Mouse (Mus musculus): ENCODE results near the gene Clstn2. TPM values are rescaled to one million over a fixed set of nuclear protein-coding genes. Genes with fewer than 3 reads are reported as not detected.

Clstn2 gene
- polyA plus RNA-seq, 1 experiment: 1.9 TPM

DNA sequence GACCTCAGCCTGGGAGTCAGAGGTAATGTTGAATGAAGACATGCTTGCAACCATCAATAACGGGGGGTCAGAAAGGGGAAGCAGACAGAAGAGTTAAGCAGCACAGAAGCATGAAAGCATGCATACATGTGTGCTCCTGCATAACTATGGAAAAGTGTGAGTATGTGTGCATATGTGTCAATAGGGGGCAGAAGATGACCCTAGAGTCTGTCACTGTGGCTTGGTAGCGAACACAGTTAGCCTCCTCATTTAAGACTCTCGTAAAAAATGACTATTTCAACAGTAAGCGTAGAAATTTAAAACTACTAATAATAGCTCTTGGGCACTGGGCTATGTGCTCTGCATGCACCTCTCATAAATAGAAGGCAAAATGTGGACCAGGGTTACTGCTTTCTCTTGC, 573.2 kb downstream of the Clstn2 start:
- no peaks in the 10 kb centered on the region for H3K27me3 ChIP-seq (replicated peaks; ENCODE audit: control insufficient read depth, insufficient read depth, low read length)
- no peak overlapping the region for H3K4me3 ChIP-seq (ENCODE audit: insufficient read depth, low read depth, low read length)
- no peak for TF ChIP-seq POLR2A (IDR thresholded peaks at IDR 0.05; ENCODE audit: low read depth, low read length)
- no peak for DNase-seq
- no peaks in the 10 kb centered on the region for H3K36me3 ChIP-seq (ENCODE audit: control insufficient read depth, insufficient read depth, low read length)
- H3K27ac ChIP-seq (ENCODE audit: insufficient read depth, low read depth, low read length): no peak overlapping the region
- H3K4me1 ChIP-seq (ENCODE audit: control insufficient read depth, insufficient read depth, low read length): no peaks in the 10 kb centered on the region
- 66% methylated on average over 4 of the region's 4 CpGs for WGBS

DNA sequence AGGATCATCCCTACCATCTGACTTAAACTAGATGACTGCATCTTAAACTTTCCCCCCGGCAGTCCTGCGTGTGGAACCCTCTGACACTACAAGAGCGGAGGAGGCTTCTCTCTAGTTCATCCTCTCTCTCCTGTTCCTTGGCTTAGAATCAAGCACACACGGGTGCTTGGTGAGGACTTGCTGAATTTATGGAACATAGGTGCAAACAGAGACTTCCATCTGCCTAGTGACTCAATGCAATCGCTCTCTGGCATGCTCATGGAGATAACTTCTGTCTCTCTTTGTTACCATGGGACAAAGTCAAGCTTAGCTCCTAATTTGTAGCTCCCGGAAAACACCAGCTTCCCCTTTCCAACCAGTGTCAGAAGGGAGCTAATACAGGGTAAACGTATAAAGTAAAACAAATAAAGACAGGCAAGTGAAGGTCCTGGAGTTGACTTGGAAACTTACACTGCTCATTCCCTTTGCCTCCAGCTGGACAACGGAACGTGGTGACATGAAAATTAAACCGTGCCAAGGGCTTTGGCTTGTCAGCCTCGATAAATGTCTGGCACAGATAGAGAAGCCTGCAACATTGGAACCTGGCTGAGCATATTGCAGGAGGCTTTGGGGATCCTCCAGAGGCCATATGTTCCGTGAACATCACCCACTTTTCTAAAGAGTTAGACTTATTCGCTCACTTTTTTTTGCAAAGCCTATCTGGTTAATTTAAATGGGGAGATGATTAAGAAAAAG, 583.5 kb downstream of the Clstn2 start:
- Histone ChIP-seq H3K4me1 (ENCODE audit: control insufficient read depth, insufficient read depth, low read length) (no peaks in the 10 kb centered on the region), H3K36me3 (ENCODE audit: control insufficient read depth, insufficient read depth, low read length) (no peaks in the 10 kb centered on the region), H3K27ac (ENCODE audit: insufficient read depth, low read depth, low read length) (no peak overlapping the region), H3K4me3 (ENCODE audit: insufficient read depth, low read depth, low read length) (no peak overlapping the region), H3K27me3 (replicated peaks; ENCODE audit: control insufficient read depth, insufficient read depth, low read length) (no peaks in the 10 kb centered on the region)
- no peak for DNase-seq
- WGBS: 63% methylated on average over 13 of the region's 13 CpGs
- TF ChIP-seq POLR2A (IDR thresholded peaks at IDR 0.05; ENCODE audit: low read depth, low read length) (no peak), CTCF (conservative IDR thresholded peaks at IDR 0.05; ENCODE audit: insufficient read depth, insufficient read length, low read depth, low read length) (no peak)

DNA sequence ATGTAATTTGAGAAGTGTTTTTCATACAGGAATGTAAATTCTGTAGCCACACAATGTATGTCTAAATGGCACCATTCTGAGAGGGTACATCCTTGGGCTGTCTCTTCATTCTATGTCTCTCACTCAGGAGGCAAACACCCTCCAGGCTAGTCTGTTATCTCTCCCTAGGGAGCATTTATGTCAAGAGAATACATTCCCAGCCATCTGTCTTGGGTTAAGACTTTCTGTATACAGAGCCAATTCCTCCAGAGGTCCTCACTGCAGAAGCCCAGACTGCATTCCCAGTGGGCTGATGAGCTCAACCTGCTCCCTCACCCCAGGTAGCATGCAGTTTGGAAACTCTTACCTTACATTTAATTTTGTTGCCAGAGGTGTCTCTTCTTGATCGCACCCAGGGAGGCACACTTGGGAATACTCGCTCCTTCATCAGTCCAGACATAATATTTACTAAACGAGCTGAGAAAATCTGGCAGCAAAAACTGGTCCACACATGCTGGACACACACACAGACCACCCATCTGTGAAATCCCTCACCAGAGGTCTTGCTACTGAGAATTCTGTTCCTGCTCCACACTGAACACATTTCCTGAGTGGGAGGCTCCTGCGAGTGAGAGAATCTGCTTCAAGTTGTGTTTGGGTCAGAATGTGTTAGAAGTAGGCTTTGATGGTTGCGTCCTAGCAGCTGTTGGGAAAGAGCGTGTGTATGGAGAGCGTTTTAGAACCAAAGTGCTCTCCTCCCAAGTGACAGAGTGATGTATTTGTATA, 592.9 kb downstream of the Clstn2 start:
- no peak for TF ChIP-seq POLR2A (IDR thresholded peaks at IDR 0.05; ENCODE audit: low read depth, low read length)
- no peak for TF ChIP-seq CTCF (conservative IDR thresholded peaks at IDR 0.05; ENCODE audit: insufficient read depth, insufficient read length, low read depth, low read length)
- no peaks in the 10 kb centered on the region for H3K36me3 ChIP-seq (ENCODE audit: control insufficient read depth, insufficient read depth, low read length)
- 78% methylated on average over 7 of the region's 7 CpGs for WGBS
- no peaks in the 10 kb centered on the region for H3K27me3 ChIP-seq (replicated peaks; ENCODE audit: control insufficient read depth, insufficient read depth, low read length)
- no peaks in the 10 kb centered on the region for H3K4me1 ChIP-seq (ENCODE audit: control insufficient read depth, insufficient read depth, low read length)
- DNase-seq: no peak
- H3K27ac ChIP-seq (ENCODE audit: insufficient read depth, low read depth, low read length): no peak overlapping the region
- H3K4me3 ChIP-seq (ENCODE audit: insufficient read depth, low read depth, low read length): no peak overlapping the region

DNA sequence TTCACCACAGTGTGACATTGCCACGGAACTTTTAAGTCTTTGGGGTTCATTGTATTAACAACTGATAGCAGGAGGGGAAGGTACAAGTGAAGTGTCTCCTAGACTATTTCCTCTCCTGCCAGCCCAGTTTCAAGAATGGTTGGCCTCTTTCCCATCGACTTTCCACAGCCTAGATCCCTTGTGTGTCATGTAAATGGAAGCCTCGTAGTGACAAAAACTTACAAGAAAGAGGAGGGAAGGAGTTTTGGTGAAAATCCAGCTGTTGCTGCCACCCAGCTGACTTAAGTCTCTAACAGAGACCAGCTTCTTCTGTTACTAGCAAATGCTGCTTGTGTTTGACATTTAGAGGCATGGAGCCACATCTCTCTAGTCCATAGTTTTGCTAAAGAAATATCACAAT, 598.3 kb downstream of the Clstn2 start:
- no peak for TF ChIP-seq CTCF (conservative IDR thresholded peaks at IDR 0.05; ENCODE audit: insufficient read depth, insufficient read length, low read depth, low read length)
- no peak for TF ChIP-seq POLR2A (IDR thresholded peaks at IDR 0.05; ENCODE audit: low read depth, low read length)
- no peak overlapping the region for H3K27ac ChIP-seq (ENCODE audit: insufficient read depth, low read depth, low read length)
- no peaks in the 10 kb centered on the region for H3K27me3 ChIP-seq (replicated peaks; ENCODE audit: control insufficient read depth, insufficient read depth, low read length)
- no peak overlapping the region for H3K4me3 ChIP-seq (ENCODE audit: insufficient read depth, low read depth, low read length)
- H3K4me1 ChIP-seq (ENCODE audit: control insufficient read depth, insufficient read depth, low read length): no peaks in the 10 kb centered on the region
- no peaks in the 10 kb centered on the region for H3K36me3 ChIP-seq (ENCODE audit: control insufficient read depth, insufficient read depth, low read length)
- no peak for DNase-seq
- 58% methylated on average over 3 of the region's 3 CpGs for WGBS

DNA sequence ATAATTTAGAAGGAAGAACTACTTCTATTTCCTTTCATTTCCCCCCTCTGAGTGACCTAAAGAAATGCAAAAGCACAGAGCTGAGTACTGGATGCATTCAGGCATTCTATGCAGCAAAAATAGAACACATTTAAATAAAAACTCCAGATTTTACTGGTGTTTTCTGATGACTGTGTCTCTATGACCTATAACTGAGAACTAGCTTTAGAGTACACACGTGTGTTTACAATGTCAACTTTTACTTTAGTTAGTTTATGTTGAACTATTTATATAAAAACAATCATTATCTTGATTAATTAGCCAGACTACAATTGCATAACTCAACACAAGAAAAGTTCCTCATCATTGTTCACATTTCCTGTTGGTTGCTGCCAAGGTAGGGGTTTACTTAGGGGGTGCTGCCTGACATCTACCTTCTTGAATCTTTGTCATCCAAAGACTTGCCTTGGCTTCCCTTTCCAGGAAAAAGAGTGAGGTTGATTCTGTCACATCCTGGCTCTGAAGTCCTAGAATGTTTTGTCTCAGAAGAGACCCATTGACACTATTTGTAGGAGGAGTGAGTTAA, 603.0 kb downstream of the Clstn2 start:
- no peaks in the 10 kb centered on the region for H3K27me3 ChIP-seq (replicated peaks; ENCODE audit: control insufficient read depth, insufficient read depth, low read length)

DNA sequence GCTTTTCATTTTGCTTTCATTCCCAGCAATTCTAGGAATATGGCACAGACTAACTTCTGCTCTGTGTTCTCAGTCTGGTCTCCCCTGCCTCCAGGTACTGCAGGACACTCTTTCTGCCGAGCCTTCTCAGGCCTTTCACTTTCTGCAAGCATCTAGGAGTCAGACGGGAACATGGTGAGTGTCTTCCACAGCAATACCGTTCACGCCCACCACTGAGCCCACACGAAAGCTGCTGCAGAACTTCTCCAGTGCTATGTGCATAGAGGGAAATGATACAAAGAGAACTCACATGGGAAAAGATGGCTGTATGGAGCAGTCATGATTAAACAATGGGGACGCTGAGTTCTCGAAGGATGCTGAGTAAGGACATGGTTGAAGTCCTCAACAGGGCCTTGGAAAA, 604.9 kb downstream of the Clstn2 start:
- no peaks in the 10 kb centered on the region for H3K4me1 ChIP-seq (ENCODE audit: control insufficient read depth, insufficient read depth, low read length)
- TF ChIP-seq POLR2A (IDR thresholded peaks at IDR 0.05; ENCODE audit: low read depth, low read length) (no peak), CTCF (conservative IDR thresholded peaks at IDR 0.05; ENCODE audit: insufficient read depth, insufficient read length, low read depth, low read length) (no peak)
- no peaks in the 10 kb centered on the region for H3K36me3 ChIP-seq (ENCODE audit: control insufficient read depth, insufficient read depth, low read length)
- H3K27ac ChIP-seq (ENCODE audit: insufficient read depth, low read depth, low read length): no peak overlapping the region
- WGBS: 85% methylated on average over 7 of the region's 7 CpGs
- H3K4me3 ChIP-seq (ENCODE audit: insufficient read depth, low read depth, low read length): no peak overlapping the region
- no peak for DNase-seq
- H3K27me3 ChIP-seq (replicated peaks; ENCODE audit: control insufficient read depth, insufficient read depth, low read length): no peaks in the 10 kb centered on the region

More for the DNA sequence above, 603.0 kb downstream of the Clstn2 start:
- no peaks in the 10 kb centered on the region for H3K4me1 ChIP-seq (ENCODE audit: control insufficient read depth, insufficient read depth, low read length)
- no peak overlapping the region for H3K4me3 ChIP-seq (ENCODE audit: insufficient read depth, low read depth, low read length)
- H3K27ac ChIP-seq (ENCODE audit: insufficient read depth, low read depth, low read length): no peak overlapping the region
- no peak for TF ChIP-seq POLR2A (IDR thresholded peaks at IDR 0.05; ENCODE audit: low read depth, low read length)
- no peak for TF ChIP-seq CTCF (conservative IDR thresholded peaks at IDR 0.05; ENCODE audit: insufficient read depth, insufficient read length, low read depth, low read length)
- H3K36me3 ChIP-seq (ENCODE audit: control insufficient read depth, insufficient read depth, low read length): no peaks in the 10 kb centered on the region
- DNase-seq: no peak
- WGBS: 60% methylated on average over 1 of the region's 1 CpGs

DNA sequence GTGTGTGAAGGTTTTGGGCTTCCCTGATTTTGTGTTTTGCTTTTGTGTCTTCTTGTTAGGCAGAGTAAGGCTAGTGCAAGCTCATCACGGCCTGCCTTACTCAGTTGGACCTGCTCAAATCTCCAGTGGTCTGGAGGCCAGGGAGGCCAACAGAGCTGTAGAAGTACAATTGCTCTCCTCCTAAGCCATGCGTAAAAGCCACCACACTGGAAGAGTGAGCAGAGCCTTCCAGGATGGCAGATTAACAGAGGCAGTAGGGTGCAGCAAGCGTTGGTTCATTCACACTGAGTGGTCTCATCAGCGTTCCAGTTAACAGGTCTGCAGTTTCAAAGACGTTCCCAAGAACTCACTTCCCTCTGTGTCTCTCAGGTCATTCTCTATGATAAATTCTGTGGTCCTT, 612.1 kb downstream of the Clstn2 start:
- no peak overlapping the region for H3K27ac ChIP-seq (ENCODE audit: insufficient read depth, low read depth, low read length)
- TF ChIP-seq POLR2A (IDR thresholded peaks at IDR 0.05; ENCODE audit: low read depth, low read length) (no peak), CTCF (conservative IDR thresholded peaks at IDR 0.05; ENCODE audit: insufficient read depth, insufficient read length, low read depth, low read length) (no peak)
- no peaks in the 10 kb centered on the region for H3K27me3 ChIP-seq (replicated peaks; ENCODE audit: control insufficient read depth, insufficient read depth, low read length)
- H3K4me3 ChIP-seq (ENCODE audit: insufficient read depth, low read depth, low read length): no peak overlapping the region
- no peaks in the 10 kb centered on the region for H3K36me3 ChIP-seq (ENCODE audit: control insufficient read depth, insufficient read depth, low read length)
- 41% methylated on average over 5 of the region's 5 CpGs for WGBS
- no peak for DNase-seq
- H3K4me1 ChIP-seq (ENCODE audit: control insufficient read depth, insufficient read depth, low read length): no peaks in the 10 kb centered on the region
